Comparison of ENCODE assay signal across 8 mouse cellular contexts in genomic region chr4:43875160-43875918, GRCm38 (mm10). TPM values are rescaled to one million over a fixed set of nuclear protein-coding genes. Genes with fewer than 3 reads are reported as not detected.
A peak's percentile ranks its signal among the peaks of the same experiment; 100 is the strongest.
DNase-seq lines count a peak whose midpoint lies in the region; ATAC-seq lines count a peak whose summit lies in the region.

TSS of gene Reck (plus strand) at chr4:43875530.

- peak within 1 kb of the TSS; percentile 41; the same call in 1 of the 2 replicates for H3K27ac ChIP-seq in forebrain, embryonic 15.5 days (replicated peaks)
- H3K27ac ChIP-seq in neural tube, embryonic 15.5 days (replicated peaks), result peak within 1 kb of the TSS; percentile 83

- intact Hi-C loops in heart, postnatal 14 days (cut with DNase I), result no loop called here

- peak within 1 kb of the TSS; percentile 74 for H3K9ac ChIP-seq in forebrain, embryonic 15.5 days (replicated peaks)
- peak within 1 kb of the TSS; percentile 80 for H3K9ac ChIP-seq in neural tube, embryonic 15.5 days (replicated peaks)

- peak; percentile 92 for ATAC-seq in forebrain, embryonic 15.5 days (replicated peaks)
- peak; percentile 95 for ATAC-seq in neural tube, embryonic 15.5 days (ENCODE audit: low FRiP score)

- peaks cover 26% of the 10 kb centered on the region for H3K4me1 ChIP-seq in forebrain, embryonic 15.5 days
- H3K4me1 ChIP-seq in neural tube, embryonic 15.5 days, result peaks cover 30% of the 10 kb centered on the region

- 0% methylated on average over 60 of the region's 73 CpGs for WGBS in forebrain, embryonic 15.5 days
- WGBS in neural tube, embryonic 15.5 days, result under 1% methylated on average over 67 of the region's 73 CpGs

- no peaks in the 10 kb centered on the region for H3K36me3 ChIP-seq in forebrain, embryonic 15.5 days
- H3K36me3 ChIP-seq in neural tube, embryonic 15.5 days, result no peaks in the 10 kb centered on the region

- peak within 1 kb of the TSS; percentile 82 for H3K4me3 ChIP-seq in forebrain, embryonic 15.5 days
- H3K4me3 ChIP-seq in neural tube, embryonic 15.5 days (replicated peaks), result peak within 1 kb of the TSS; percentile 87

- H3K27me3 ChIP-seq in forebrain, embryonic 15.5 days, result no peaks in the 10 kb centered on the region
- no peaks in the 10 kb centered on the region for H3K27me3 ChIP-seq in neural tube, embryonic 15.5 days (replicated peaks)

- peak within 1 kb of the TSS; percentile 89 for H3K4me2 ChIP-seq in forebrain, embryonic 15.5 days (replicated peaks)
- H3K4me2 ChIP-seq in neural tube, embryonic 15.5 days, result peak within 1 kb of the TSS; percentile 90

- no peaks in the 10 kb centered on the region for H3K9me3 ChIP-seq in forebrain, embryonic 15.5 days
- no peaks in the 10 kb centered on the region for H3K9me3 ChIP-seq in neural tube, embryonic 15.5 days (replicated peaks)

- peak; percentile 61 for DNase-seq in ES-CJ7 (ENCODE audit: low read depth, low spot score)
- peak; percentile 73 for DNase-seq in cerebellum, adult 11 months
- DNase-seq in heart, postnatal 14 days, result peak; percentile 89 to 90
- peak; percentile 82 for DNase-seq in layer of hippocampus, adult 11-12 months (ENCODE audit: low spot score)
- peak; percentile 79 to 84 for DNase-seq in lung, adult 18-20 months
- peak; percentile 61 for DNase-seq in thymus, adult 18-20 months

RNA-seq across cellular contexts. Expression of gene Reck, which starts in this region (rescaled TPM):
- 4.1 and 4.4 TPM in 2 replicates for polyA plus RNA-seq in forebrain, embryonic 15.5 days (2015; fragmentation: Nextera tagmentation; extraction: Ambion mirVana)
- 10 to 100 TPM in 1 of 2 experiments, 1 to 10 TPM in 1; 8.1 to 10.1 TPM for total RNA-seq in heart, postnatal 14 days (2021)
- polyA plus RNA-seq in neural tube, embryonic 15.5 days (2015; fragmentation: Nextera tagmentation; extraction: Ambion mirVana), result 6.2 and 8.3 TPM in 2 replicates

Comparison
In these comparisons a context has a peak if more than half of its experiments do, and no peak if none do; other contexts are left out.
1. Peak in every context shown above with its lines: DNase-seq, ATAC-seq, H3K4me3 ChIP-seq and H3K27ac ChIP-seq.